Mouse (Mus musculus): Measurements from ENCODE around the gene Hcst. TPM values are rescaled to one million over a fixed set of nuclear protein-coding genes. Genes with fewer than 3 reads are reported as not detected.
A peak's percentile ranks its signal among the peaks of the same experiment; 100 is the strongest.

Gene Hcst
- total RNA-seq (2014; rRNA removed; ENCODE audit: low replicate concordance) (not detected in 2 replicates), polyA plus RNA-seq (2015; fragmentation: Nextera tagmentation; extraction: Ambion mirVana) (1.1 and 1.4 TPM in 2 replicates)

GRCm38 (mm10) chr7:30419561-30420499 is at the start of gene Hcst:
Gene Hcst (minus strand): TSS chr7:30419854.
- Histone ChIP-seq H3K4me2 (ENCODE audit: low read depth, low read length) (peak within 1 kb of the TSS; percentile 9; the same call in 1 of the 2 replicates), H3K4me1 (ENCODE audit: control insufficient read depth, insufficient read depth) (peaks cover 15% of the 10 kb centered on the region; the same call in 1 of the 2 replicates), H3K36me3 (replicated peaks; ENCODE audit: control insufficient read depth, insufficient read depth, low read length) (no peaks in the 10 kb centered on the region), H3K27me3 (ENCODE audit: control insufficient read depth, insufficient read depth, low read length) (peaks cover 20% of the 10 kb centered on the region), H3K4me3 (ENCODE audit: low read depth, low read length) (no peak within 1 kb of the TSS), H3K9ac (replicated peaks; ENCODE audit: low read depth, low read length) (no peak within 1 kb of the TSS), H3K9me3 (replicated peaks; ENCODE audit: control insufficient read depth, low read length) (peaks cover 7% of the 10 kb centered on the region; the same call in 1 of the 2 replicates), H3K27ac (ENCODE audit: low read depth) (peak within 1 kb of the TSS; percentile 26; the same call in 1 of the 2 replicates)
- no peak for TF ChIP-seq CTCF (IDR thresholded peaks at IDR 0.05; ENCODE audit: low read depth)
- TF ChIP-seq EP300 (IDR thresholded peaks at IDR 0.05; ENCODE audit: low read depth): no peak
- ATAC-seq (ENCODE audit: insufficient read depth, low read depth) (no peak), DNase-seq (ENCODE audit: low spot score) (no peak)
- 48% methylated on average over 10 of the region's 10 CpGs for WGBS

- Histone ChIP-seq H3K4me3 (ENCODE audit: low read depth, low read length) (no peak overlapping the region), H3K9ac (replicated peaks; ENCODE audit: low read depth, low read length) (no peak overlapping the region), H3K27me3 (ENCODE audit: control insufficient read depth, insufficient read depth, low read length) (peaks cover 75% of the 10 kb centered on the region), H3K4me1 (ENCODE audit: control insufficient read depth, insufficient read depth) (no peaks in the 10 kb centered on the region), H3K9me3 (replicated peaks; ENCODE audit: control insufficient read depth, low read length) (no peaks in the 10 kb centered on the region), H3K36me3 (replicated peaks; ENCODE audit: control insufficient read depth, insufficient read depth, low read length) (no peaks in the 10 kb centered on the region), H3K27ac (ENCODE audit: low read depth) (no peak overlapping the region), H3K4me2 (ENCODE audit: low read depth, low read length) (no peak overlapping the region)
- ATAC-seq (ENCODE audit: insufficient read depth, low read depth) (no peak), DNase-seq (ENCODE audit: low spot score) (no peak)
- 10% methylated on average over 6 of the region's 6 CpGs for WGBS
- TF ChIP-seq CTCF (IDR thresholded peaks at IDR 0.05; ENCODE audit: low read depth) (no peak), EP300 (IDR thresholded peaks at IDR 0.05; ENCODE audit: low read depth) (no peak)
Measured at GRCm38 (mm10) chr7:30464816-30465300, 45.2 kb upstream of the Hcst start.

- no peaks in the 10 kb centered on the region for H3K9me3 ChIP-seq (replicated peaks; ENCODE audit: control insufficient read depth, low read length)
- TF ChIP-seq CTCF (IDR thresholded peaks at IDR 0.05; ENCODE audit: low read depth) (no peak), EP300 (IDR thresholded peaks at IDR 0.05; ENCODE audit: low read depth) (no peak)
- ATAC-seq (ENCODE audit: insufficient read depth, low read depth): no peak
- H3K27me3 ChIP-seq (ENCODE audit: control insufficient read depth, insufficient read depth, low read length): peaks cover 82% of the 10 kb centered on the region
- no peak overlapping the region for H3K9ac ChIP-seq (replicated peaks; ENCODE audit: low read depth, low read length)
- H3K36me3 ChIP-seq (replicated peaks; ENCODE audit: control insufficient read depth, insufficient read depth, low read length): no peaks in the 10 kb centered on the region
- no peak overlapping the region for H3K4me3 ChIP-seq (ENCODE audit: low read depth, low read length)
- H3K4me1 ChIP-seq (ENCODE audit: control insufficient read depth, insufficient read depth): no peaks in the 10 kb centered on the region
- H3K27ac ChIP-seq (ENCODE audit: low read depth): no peak overlapping the region
- H3K4me2 ChIP-seq (ENCODE audit: low read depth, low read length): no peak overlapping the region
- DNase-seq (ENCODE audit: low spot score): no peak
- WGBS: 23% methylated on average over 4 of the region's 4 CpGs
Measured at GRCm38 (mm10) chr7:30463996-30464395, 44.3 kb upstream of the Hcst start.

- ATAC-seq (ENCODE audit: insufficient read depth, low read depth) (no peak), DNase-seq (ENCODE audit: low spot score) (no peak)
- TF ChIP-seq CTCF (IDR thresholded peaks at IDR 0.05; ENCODE audit: low read depth): no peak
- no peak for TF ChIP-seq EP300 (IDR thresholded peaks at IDR 0.05; ENCODE audit: low read depth)
- 40% methylated on average over 7 of the region's 7 CpGs for WGBS
- H3K36me3 ChIP-seq (replicated peaks; ENCODE audit: control insufficient read depth, insufficient read depth, low read length): no peaks in the 10 kb centered on the region
- peaks cover 86% of the 10 kb centered on the region for H3K27me3 ChIP-seq (ENCODE audit: control insufficient read depth, insufficient read depth, low read length)
- no peaks in the 10 kb centered on the region for H3K9me3 ChIP-seq (replicated peaks; ENCODE audit: control insufficient read depth, low read length)
- no peak overlapping the region for H3K9ac ChIP-seq (replicated peaks; ENCODE audit: low read depth, low read length)
- H3K4me3 ChIP-seq (ENCODE audit: low read depth, low read length): no peak overlapping the region
- H3K4me2 ChIP-seq (ENCODE audit: low read depth, low read length): no peak overlapping the region
- no peaks in the 10 kb centered on the region for H3K4me1 ChIP-seq (ENCODE audit: control insufficient read depth, insufficient read depth)
- no peak overlapping the region for H3K27ac ChIP-seq (ENCODE audit: low read depth)
Measured at GRCm38 (mm10) chr7:30463568-30463967, 43.9 kb upstream of the Hcst start.

- 29% methylated on average over 6 of the region's 6 CpGs for WGBS
- no peak overlapping the region for H3K4me2 ChIP-seq (ENCODE audit: low read depth, low read length)
- no peak for TF ChIP-seq CTCF (IDR thresholded peaks at IDR 0.05; ENCODE audit: low read depth)
- ATAC-seq (ENCODE audit: insufficient read depth, low read depth) (no peak), DNase-seq (ENCODE audit: low spot score) (no peak)
- no peak overlapping the region for H3K27ac ChIP-seq (ENCODE audit: low read depth)
- no peak overlapping the region for H3K9ac ChIP-seq (replicated peaks; ENCODE audit: low read depth, low read length)
- H3K4me3 ChIP-seq (ENCODE audit: low read depth, low read length): no peak overlapping the region
- no peaks in the 10 kb centered on the region for H3K9me3 ChIP-seq (replicated peaks; ENCODE audit: control insufficient read depth, low read length)
- H3K36me3 ChIP-seq (replicated peaks; ENCODE audit: control insufficient read depth, insufficient read depth, low read length): no peaks in the 10 kb centered on the region
- no peaks in the 10 kb centered on the region for H3K4me1 ChIP-seq (ENCODE audit: control insufficient read depth, insufficient read depth)
- H3K27me3 ChIP-seq (ENCODE audit: control insufficient read depth, insufficient read depth, low read length): peaks cover 91% of the 10 kb centered on the region
Measured at GRCm38 (mm10) chr7:30459484-30459883, 39.8 kb upstream of the Hcst start.
